Mouse (Mus musculus) cortical plate, adult 2 months (tissue): ENCODE results near the gene Crocc2. TPM values are rescaled to one million over a fixed set of nuclear protein-coding genes. Genes with fewer than 3 reads are reported as not detected.

ENCODE experiments used
- H3K27ac ChIP-seq: fragments of 200-500 bp; 2 replicates; pipeline ENCODE4 v1.5.1; 2012; ENCODE audit warnings: low read length, control low read depth, inconsistent platforms; ENCODE audit not compliant: insufficient read depth
- H3K4me1 ChIP-seq: fragments of 200-500 bp; 2 replicates; pipeline ENCODE4 v1.6.1; 2011; ENCODE audit warnings: low read length; ENCODE audit not compliant: control insufficient read depth, insufficient read depth
- H3K4me3 ChIP-seq: fragments of 200-500 bp; 2 replicates; pipeline ENCODE4 v1.5.1; 2011; ENCODE audit warnings: mild to moderate bottlenecking, low read length, control low read depth; ENCODE audit not compliant: insufficient read depth
- CTCF ChIP-seq: fragments of 200-500 bp; IDR thresholded peaks from 2 replicates; pipeline ENCODE4 v1.5.1; 2011; ENCODE audit warnings: mild to moderate bottlenecking, control low read depth, low read length; ENCODE audit not compliant: insufficient read depth; ENCODE audit errors: extremely low read depth
- POLR2A ChIP-seq: fragments of 200-500 bp; IDR thresholded peaks from 2 replicates; pipeline ENCODE4 v1.6.1; 2011; ENCODE audit warnings: mild to moderate bottlenecking, low read length, control low read depth; ENCODE audit not compliant: insufficient read depth; ENCODE audit errors: extremely low read depth
- polyA plus RNA-seq: library from polyadenylated mRNA; depleted of rRNA; stranded (reverse); fragments of >200 nt; gene quantifications from 2 replicates; pipeline ENCODE4 v1.2.3, GENCODE M21; 2012; rRNA removed

Crocc2 gene
- polyA plus RNA-seq, 1 experiment: 0.29 TPM

DNA sequence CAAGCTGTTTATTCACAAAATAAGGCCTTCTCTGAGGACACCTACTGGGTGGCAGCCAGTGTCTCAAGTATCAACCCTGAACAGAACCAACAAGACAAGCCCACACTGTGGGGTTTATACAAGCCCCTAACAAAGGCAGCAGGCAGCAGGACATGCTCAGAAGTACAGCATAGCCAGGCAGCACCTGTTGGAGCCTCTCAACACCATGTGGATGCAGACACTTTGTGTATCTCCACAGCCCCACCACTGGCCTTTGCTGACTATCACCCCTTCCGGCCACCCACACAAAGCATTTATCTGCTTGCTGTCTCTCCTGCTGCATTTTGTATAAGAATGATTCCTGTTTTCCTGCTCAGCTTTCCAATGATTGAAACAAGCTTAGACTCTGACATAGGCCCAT is 89.0 kb downstream of the Crocc2 start:
- no peaks in the 10 kb centered on the region for H3K4me1 ChIP-seq
- no peak for TF ChIP-seq POLR2A
- TF ChIP-seq CTCF: no peak
- H3K4me3 ChIP-seq: no peak overlapping the region
- H3K27ac ChIP-seq: no peak overlapping the region

- Histone ChIP-seq H3K4me3 (no peak overlapping the region), H3K4me1 (no peaks in the 10 kb centered on the region), H3K27ac (no peak overlapping the region)
- TF ChIP-seq POLR2A: no peak
- TF ChIP-seq CTCF: no peak
These were observed 98.7 kb downstream of the Crocc2 start for GRCm38 (mm10) chr1:93267207-93267606.

DNA sequence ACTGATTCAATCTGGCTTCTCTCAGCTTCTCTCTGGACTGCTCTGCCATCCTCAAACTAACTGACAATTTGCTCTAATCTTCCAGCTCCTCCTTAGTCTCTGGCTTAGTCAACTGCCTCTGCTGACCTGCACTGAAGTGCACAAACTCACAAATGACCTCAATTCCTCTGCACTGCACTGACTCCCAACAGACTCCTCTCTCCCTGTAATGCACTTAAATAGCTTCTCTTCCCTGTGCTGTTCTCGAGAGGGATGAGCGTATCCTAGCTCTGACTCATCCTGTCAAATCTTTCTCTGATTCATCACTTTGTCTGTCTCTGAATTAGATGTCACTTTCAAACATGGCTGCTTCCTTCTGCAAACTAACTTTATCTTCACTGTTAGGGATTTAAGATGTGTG is 99.7 kb downstream of the Crocc2 start:
- Histone ChIP-seq H3K4me3 (no peak overlapping the region), H3K4me1 (no peaks in the 10 kb centered on the region), H3K27ac (no peak overlapping the region)
- TF ChIP-seq POLR2A (no peak), CTCF (no peak)

DNA sequence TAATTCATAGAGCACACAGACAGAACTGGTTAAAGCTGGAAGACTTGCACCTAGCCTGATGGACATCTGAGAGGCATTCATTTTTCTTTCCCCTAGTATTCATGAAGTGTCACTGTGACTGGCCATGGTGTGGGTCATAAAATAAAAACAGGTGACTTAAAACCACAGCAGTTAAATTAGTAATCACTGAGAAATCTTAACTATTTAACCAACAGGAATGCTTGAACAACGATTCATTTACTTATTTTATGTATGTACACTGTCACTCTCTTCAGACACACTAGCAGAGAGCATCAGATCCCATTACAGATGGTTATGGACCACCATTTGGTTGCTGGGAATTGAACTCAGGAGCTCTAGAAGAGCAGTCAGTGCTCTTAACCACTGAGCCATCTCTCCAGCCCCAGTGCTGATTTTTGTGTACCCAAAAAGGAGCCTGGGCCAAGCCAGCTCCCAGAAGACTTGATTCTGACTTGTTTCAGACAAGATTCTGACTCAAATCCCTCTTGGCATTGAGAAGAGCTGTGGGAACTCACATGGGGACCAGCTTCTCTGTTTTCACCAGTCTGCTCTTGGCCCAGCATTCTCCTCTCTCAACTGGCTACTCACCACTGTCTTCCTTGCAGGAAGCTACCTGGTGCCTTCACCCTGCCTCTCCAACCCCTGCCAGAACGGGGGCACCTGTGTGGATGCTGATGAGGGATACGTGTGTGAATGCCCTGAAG is 102.2 kb downstream of the Crocc2 start:
- TF ChIP-seq POLR2A (no peak), CTCF (no peak)
- Histone ChIP-seq H3K27ac (no peak overlapping the region), H3K4me3 (no peak overlapping the region), H3K4me1 (no peaks in the 10 kb centered on the region)

- H3K27ac ChIP-seq: no peak overlapping the region
- no peak overlapping the region for H3K4me3 ChIP-seq
- no peaks in the 10 kb centered on the region for H3K4me1 ChIP-seq
- TF ChIP-seq POLR2A (no peak), CTCF (no peak)
These were observed 103.2 kb downstream of the Crocc2 start for GRCm38 (mm10) chr1:93271751-93272150.

DNA sequence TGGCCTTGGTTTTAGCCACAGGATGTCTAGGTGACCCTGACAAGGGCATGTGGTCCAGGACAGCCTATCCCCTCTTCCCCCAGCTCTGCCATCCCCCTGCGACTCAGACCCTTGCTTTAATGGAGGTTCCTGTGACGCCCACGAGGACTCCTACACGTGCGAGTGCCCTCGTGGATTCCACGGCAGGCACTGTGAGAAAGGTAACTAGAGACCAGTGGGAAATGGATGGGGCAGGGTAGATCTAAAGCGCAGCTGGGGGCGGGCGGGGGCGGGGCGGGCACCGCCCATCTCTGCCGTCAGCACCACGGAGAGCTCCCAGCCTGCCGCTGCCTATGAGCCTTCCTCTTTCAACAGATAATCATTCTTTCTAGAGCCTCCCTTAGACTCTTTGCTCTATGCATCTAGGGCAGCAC is 103.9 kb downstream of the Crocc2 start:
- Histone ChIP-seq H3K27ac (no peak overlapping the region), H3K4me1 (no peaks in the 10 kb centered on the region), H3K4me3 (no peak overlapping the region)
- no peak for TF ChIP-seq POLR2A

DNA sequence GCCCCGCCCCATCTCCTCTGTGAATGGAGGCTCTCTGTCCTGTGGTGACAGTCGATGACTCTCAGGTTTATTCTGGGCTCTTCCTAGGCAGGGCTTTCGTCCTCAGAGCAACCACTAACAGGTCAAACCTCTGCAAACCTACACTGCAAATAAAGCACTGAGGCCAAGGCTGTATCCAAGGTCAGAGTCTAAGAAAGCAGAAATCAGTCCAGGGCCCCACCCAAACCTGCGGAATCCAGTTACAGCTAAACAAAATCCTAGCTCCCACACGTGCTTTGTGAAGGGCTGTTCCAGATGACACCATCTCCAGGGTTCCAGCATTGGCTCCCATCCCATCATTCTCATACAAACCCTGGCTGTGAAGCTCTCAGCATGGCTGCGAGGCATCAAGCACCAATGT is 107.0 kb downstream of the Crocc2 start:
- Histone ChIP-seq H3K4me3 (no peak overlapping the region), H3K27ac (no peak overlapping the region), H3K4me1 (no peaks in the 10 kb centered on the region)
- TF ChIP-seq POLR2A: no peak
- TF ChIP-seq CTCF: no peak

DNA sequence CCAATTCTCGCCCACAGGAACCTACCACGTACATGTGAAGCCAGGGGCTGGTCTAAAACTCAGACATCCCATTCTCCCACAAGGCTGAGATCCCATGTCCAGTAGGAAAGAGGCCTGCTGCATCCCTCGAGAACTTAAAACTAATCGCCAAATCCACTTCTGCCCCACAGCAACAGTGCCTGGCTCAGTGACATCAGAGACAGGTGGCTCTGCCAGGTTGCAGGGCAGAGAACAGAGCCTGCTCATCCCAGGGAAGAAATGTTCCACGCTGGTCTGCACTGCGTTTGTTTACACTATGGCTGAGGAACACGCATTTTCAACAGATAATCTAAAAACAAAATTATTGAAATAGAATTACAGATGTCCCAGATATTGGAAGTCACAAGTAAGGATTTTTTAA is 108.5 kb downstream of the Crocc2 start:
- H3K27ac ChIP-seq: no peak overlapping the region
- no peaks in the 10 kb centered on the region for H3K4me1 ChIP-seq
- no peak for TF ChIP-seq POLR2A
- no peak for TF ChIP-seq CTCF
- H3K4me3 ChIP-seq: no peak overlapping the region

Other genes starting within 250 kb of the Crocc2 start
- 40.0 and 42.0 TPM in 2 replicates for gene Capn10, start 234.3 kb upstream of the Crocc2 start, polyA plus RNA-seq
- gene Gpr35, start 217.9 kb upstream of the Crocc2 start, polyA plus RNA-seq: 0.21 and 0.26 TPM in 2 replicates
- not detected in 2 replicates for gene Aqp12, start 162.4 kb upstream of the Crocc2 start, polyA plus RNA-seq
- gene Kif1a, start 66.8 kb upstream of the Crocc2 start, polyA plus RNA-seq: 349 and 356 TPM in 2 replicates
- gene Agxt, start 33.5 kb upstream of the Crocc2 start, polyA plus RNA-seq: not detected in 2 replicates
- not detected in 2 replicates for gene 2310007B03Rik, start 7.8 kb upstream of the Crocc2 start, polyA plus RNA-seq
- gene Sned1, start 67.1 kb downstream of the Crocc2 start, polyA plus RNA-seq: 6.3 and 7.1 TPM in 2 replicates
- 18.7 and 19.0 TPM in 2 replicates for gene Mterf4, start 137.2 kb downstream of the Crocc2 start, polyA plus RNA-seq
- gene Ppp1r7, start 174.1 kb downstream of the Crocc2 start, polyA plus RNA-seq: 27.3 and 30.4 TPM in 2 replicates
- 6.4 and 6.9 TPM in 2 replicates for gene Pask, start 174.8 kb downstream of the Crocc2 start, polyA plus RNA-seq
- 0.65 and 0.81 TPM in 2 replicates for gene Ano7, start 205.2 kb downstream of the Crocc2 start, polyA plus RNA-seq